Mouse (Mus musculus) spleen, adult 2 months (tissue): ENCODE results near the gene Gm44790.

ENCODE experiments used
- CTCF ChIP-seq: fragments of 200-500 bp; IDR thresholded peaks from 2 replicates; pipeline ENCODE4 v1.5.1; 2011; ENCODE audit warnings: mild to moderate bottlenecking, inconsistent platforms; ENCODE audit not compliant: insufficient read depth, insufficient read length, insufficient replicate concordance; ENCODE audit errors: extremely low read depth
- POLR2A ChIP-seq: fragments of 200-500 bp; IDR thresholded peaks from 2 replicates; pipeline ENCODE4 v1.6.1; 2011; ENCODE audit warnings: low read depth, low read length, inconsistent platforms

DNA sequence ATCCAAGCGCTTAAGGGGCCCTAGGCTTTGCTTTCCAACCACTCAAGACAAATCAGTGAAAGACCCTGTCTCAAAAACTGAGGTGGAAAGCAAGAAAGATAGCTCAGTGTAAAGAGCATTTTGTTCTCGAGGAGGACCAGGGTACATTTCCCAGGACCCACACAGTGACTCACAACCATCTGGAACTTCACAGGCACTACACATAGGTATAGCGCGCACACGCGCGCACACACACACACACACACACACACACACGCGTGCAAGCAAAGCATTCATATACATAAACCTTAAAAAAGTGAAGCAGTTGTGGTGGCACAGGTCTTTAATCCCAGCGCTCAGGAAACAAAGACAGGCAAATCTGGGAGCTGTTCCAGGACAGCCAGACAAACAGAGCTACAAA, 15.1 kb downstream of the Gm44790 start:
- TF ChIP-seq POLR2A (no peak), CTCF (no peak)
